Mouse (Mus musculus) stomach, embryonic 16.5 days (tissue): Measurements from ENCODE around the gene Strbp. TPM values are rescaled to one million over a fixed set of nuclear protein-coding genes. Genes with fewer than 3 reads are reported as not detected.

Source experiments
- ATAC-seq: fragments of 200-750 bp; cut with Nextera tagmentation; 2 replicates; pipeline ENCODE4 v1.8.0; 2017; ENCODE audit warnings: moderate number of reproducible peaks, moderate TSS enrichment; ENCODE audit not compliant: insufficient read depth, low FRiP score
- H3K27ac ChIP-seq: fragments of 300-500 bp; sonication (generic); 2 replicates; pipeline ENCODE4 v1.5.1; 2014; ENCODE audit warnings: low read length
- H3K27me3 ChIP-seq: fragments of 300-500 bp; sonication (generic); 2 replicates; pipeline ENCODE4 v1.6.1; 2014; ENCODE audit warnings: low read length, control low read depth, mixed read lengths; ENCODE audit not compliant: control insufficient read depth, insufficient read depth
- H3K36me3 ChIP-seq: fragments of 300-500 bp; sonication (generic); 2 replicates; pipeline ENCODE4 v1.6.1; 2014; ENCODE audit warnings: low read length; ENCODE audit not compliant: control insufficient read depth, insufficient read depth
- H3K4me1 ChIP-seq: fragments of 300-500 bp; sonication (generic); 2 replicates; pipeline ENCODE4 v1.6.1; 2014; ENCODE audit warnings: low read length, control low read depth, mixed read lengths; ENCODE audit not compliant: control insufficient read depth, insufficient read depth
- H3K4me2 ChIP-seq: fragments of 300-500 bp; sonication (generic); 2 replicates; pipeline ENCODE4 v1.6.1; 2014; ENCODE audit warnings: low read depth, low read length, mixed read lengths
- H3K4me3 ChIP-seq: fragments of 300-500 bp; sonication (generic); replicated peaks from 2 replicates; pipeline ENCODE4 v1.5.1; 2014; ENCODE audit warnings: mild to moderate bottlenecking, low read length
- H3K9ac ChIP-seq: fragments of 300-500 bp; sonication (generic); 2 replicates; pipeline ENCODE4 v1.6.1; 2014; ENCODE audit warnings: low read length
- H3K9me3 ChIP-seq: fragments of 300-500 bp; sonication (generic); replicated peaks from 2 replicates; pipeline ENCODE4 v1.6.1; 2016; ENCODE audit warnings: low read length, control low read depth; ENCODE audit not compliant: control insufficient read depth
- WGBS: fragments of 180-500 bp; shearing (Covaris S2); extraction: QIAGEN DNeasy Blood & Tissue Kit; methylation state at CpG from one replicate; pipeline ENCODE4 v1.1.7; 2014; 5-methylcytosine and 5-hydroxymethylcytosine counted together
- polyA plus RNA-seq: library from polyadenylated mRNA; unstranded; fragments of >200 nt; fragmentation: Nextera tagmentation; extraction: Ambion mirVana; gene quantifications from 2 replicates; pipeline ENCODE4 v1.2.1, GENCODE M21; 2015

Gene Strbp
- polyA plus RNA-seq, 1 experiment from 2014 or later: 27.3 TPM

DNA sequence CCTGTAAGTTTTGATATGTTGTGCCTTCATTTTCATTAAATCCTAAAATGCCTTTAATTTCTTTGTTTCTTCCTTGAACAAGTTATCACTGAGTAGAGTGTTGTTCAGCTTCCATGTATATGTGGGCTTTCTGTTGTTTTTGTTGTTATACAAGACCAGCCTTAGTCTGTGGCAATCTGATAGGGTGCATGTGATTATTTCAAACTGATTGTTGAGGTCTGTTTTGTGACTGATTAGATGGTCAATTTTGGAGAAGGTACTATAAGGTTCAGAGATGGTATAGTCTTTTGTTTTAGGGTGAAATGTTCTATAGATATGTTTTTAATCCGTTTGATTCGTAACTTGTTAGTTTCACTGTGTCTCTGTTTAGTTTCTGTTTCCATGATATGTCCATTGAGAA lies 223.6 kb downstream of the Strbp start:
- no peak for ATAC-seq
- H3K36me3 ChIP-seq: peaks cover 27% of the 10 kb centered on the region; the same call in 1 of the 2 replicates
- WGBS: 91% methylated on average over 2 of the region's 2 CpGs

GRCm38 (mm10) chr2:37479559-37479958 lies 224.1 kb downstream of the Strbp start:
- no peaks in the 10 kb centered on the region for H3K4me1 ChIP-seq
- H3K9ac ChIP-seq: no peak overlapping the region
- no peak overlapping the region for H3K27ac ChIP-seq
- peaks cover 27% of the 10 kb centered on the region; the same call in 1 of the 2 replicates for H3K36me3 ChIP-seq
- H3K4me3 ChIP-seq: no peak overlapping the region
- H3K4me2 ChIP-seq: no peak overlapping the region
- no peaks in the 10 kb centered on the region for H3K9me3 ChIP-seq
- H3K27me3 ChIP-seq: no peaks in the 10 kb centered on the region
- no peak for ATAC-seq

More for the DNA sequence above, 223.6 kb downstream of the Strbp start:
- Histone ChIP-seq H3K4me2 (no peak overlapping the region), H3K9ac (no peak overlapping the region), H3K27ac (no peak overlapping the region), H3K27me3 (no peaks in the 10 kb centered on the region), H3K9me3 (no peaks in the 10 kb centered on the region), H3K4me1 (no peaks in the 10 kb centered on the region), H3K4me3 (no peak overlapping the region)

DNA sequence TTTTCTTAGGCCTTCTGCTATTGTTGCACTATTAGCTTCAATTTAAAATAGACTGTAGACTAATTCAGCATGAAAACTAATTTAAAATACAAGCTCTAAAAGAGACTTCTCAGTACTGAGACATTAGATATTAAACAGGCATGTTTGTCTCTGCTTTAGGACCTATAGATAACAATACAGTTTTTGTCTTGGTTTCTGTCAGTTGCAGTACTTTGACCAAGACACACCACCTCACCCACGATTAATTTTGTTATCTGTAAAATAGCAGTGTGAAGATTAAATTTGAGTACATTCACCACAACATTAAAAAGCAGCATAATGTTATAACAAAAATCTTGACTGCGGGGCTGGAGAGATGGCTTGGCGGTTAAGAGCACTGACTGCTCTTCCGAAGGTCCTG lies 237.4 kb downstream of the Strbp start:
- peaks cover 13% of the 10 kb centered on the region; the same call in 1 of the 2 replicates for H3K36me3 ChIP-seq
- H3K9ac ChIP-seq: no peak overlapping the region
- no peak for ATAC-seq
- no peak overlapping the region for H3K4me3 ChIP-seq
- H3K4me2 ChIP-seq: no peak overlapping the region
- no peaks in the 10 kb centered on the region for H3K27me3 ChIP-seq
- WGBS: 95% methylated on average over 4 of the region's 4 CpGs
- H3K9me3 ChIP-seq: no peaks in the 10 kb centered on the region
- no peak overlapping the region for H3K27ac ChIP-seq
- H3K4me1 ChIP-seq: no peaks in the 10 kb centered on the region

GRCm38 (mm10) chr2:37460707-37461106 lies 243.0 kb downstream of the Strbp start:
- ATAC-seq: no peak
- Histone ChIP-seq H3K4me2 (no peak overlapping the region), H3K9me3 (no peaks in the 10 kb centered on the region), H3K27me3 (no peaks in the 10 kb centered on the region), H3K9ac (no peak overlapping the region), H3K4me3 (no peak overlapping the region), H3K36me3 (no peaks in the 10 kb centered on the region), H3K4me1 (no peaks in the 10 kb centered on the region), H3K27ac (no peak overlapping the region)
- 96% methylated on average over 4 of the region's 4 CpGs for WGBS

DNA sequence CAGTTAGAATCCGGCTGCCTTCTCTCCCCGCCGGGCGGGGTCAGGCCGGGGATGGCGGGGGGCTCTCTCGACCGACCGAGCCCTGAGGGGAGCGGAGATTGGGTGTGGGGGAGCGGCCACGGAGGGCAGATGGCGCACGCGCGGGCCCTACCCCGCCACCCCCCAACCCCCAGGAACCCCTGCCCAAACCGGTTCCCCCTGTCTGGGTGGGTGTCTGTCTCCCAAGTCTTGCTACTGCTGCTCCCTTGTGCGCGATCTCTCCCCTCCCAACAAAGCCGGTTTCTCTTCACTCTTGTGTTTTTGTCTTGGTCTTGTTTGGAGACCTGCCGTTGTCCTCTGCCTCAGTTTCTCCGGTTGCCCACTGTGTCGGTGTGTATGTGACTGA lies 251.3 kb downstream of the Strbp start:
- Histone ChIP-seq H3K36me3 (no peaks in the 10 kb centered on the region), H3K9ac (peak overlapping the region; percentile 88), H3K27me3 (no peaks in the 10 kb centered on the region), H3K4me2 (peak overlapping the region; percentile 62), H3K27ac (peak overlapping the region; percentile 89), H3K9me3 (no peaks in the 10 kb centered on the region), H3K4me3 (peak overlapping the region; percentile 80), H3K4me1 (peaks cover 5% of the 10 kb centered on the region; the same call in 1 of the 2 replicates)
- peak; percentile 90 for ATAC-seq
- WGBS: 2% methylated on average over 23 of the region's 24 CpGs

- no peaks in the 10 kb centered on the region for H3K27me3 ChIP-seq
- peak overlapping the region; percentile 89 for H3K27ac ChIP-seq
- no peaks in the 10 kb centered on the region for H3K9me3 ChIP-seq
- H3K36me3 ChIP-seq: no peaks in the 10 kb centered on the region
- peak; percentile 98 for ATAC-seq
- peaks cover 5% of the 10 kb centered on the region; the same call in 1 of the 2 replicates for H3K4me1 ChIP-seq
- H3K4me3 ChIP-seq: peak overlapping the region; percentile 80
- peak overlapping the region; percentile 88 for H3K9ac ChIP-seq
- 7% methylated on average over 44 of the region's 44 CpGs for WGBS
- H3K4me2 ChIP-seq: peak overlapping the region; percentile 66
These were observed 251.8 kb downstream of the Strbp start for GRCm38 (mm10) chr2:37451667-37452375.

DNA sequence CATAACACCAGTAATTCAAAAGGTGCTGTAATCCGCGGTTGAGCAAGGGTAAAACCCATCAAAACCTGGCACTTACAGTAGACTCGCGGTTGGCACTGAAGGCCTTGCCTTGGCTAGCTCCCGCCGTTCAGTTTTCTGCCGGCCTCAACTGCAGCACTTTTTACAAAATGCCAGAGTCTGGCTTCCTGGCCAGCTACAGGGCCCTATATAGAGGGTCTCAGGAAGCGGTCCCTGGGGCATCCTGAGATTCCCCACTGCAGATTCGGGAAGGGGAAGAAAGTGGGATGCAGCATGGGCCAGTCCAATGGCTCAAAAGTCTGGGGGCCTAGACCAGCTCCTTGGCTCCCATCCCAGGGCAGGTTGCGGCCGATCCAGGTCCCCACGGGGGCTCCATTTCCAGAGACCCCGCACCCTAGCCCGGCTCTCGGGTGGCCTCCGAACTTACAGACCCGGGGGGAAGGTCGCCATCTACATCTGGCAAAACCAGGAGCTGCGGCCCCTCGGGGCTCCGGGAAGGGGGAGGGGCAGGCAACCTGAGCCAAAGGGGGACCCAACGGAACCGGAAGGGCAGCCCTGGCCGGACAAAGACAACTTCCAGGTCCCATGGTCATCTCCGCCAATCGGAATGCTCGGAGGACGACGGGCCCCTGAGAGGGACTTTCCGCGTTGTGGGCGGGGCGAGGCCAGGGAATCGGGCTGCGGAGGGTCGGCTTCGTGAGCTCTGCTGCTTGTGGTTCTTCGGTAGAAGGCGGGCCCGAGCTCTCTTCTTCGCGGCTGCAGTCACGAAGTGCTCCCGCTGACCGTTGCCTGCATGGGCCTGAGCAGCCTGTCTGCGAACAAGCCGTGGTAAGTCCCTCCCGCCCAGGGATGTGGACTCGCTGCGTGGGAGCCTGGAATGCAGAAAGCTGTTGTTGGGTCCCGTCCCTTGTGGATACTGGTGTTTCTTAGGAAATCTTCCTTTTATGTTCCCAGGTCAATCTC lies 260.8 kb downstream of the Strbp start, which contains the start of the genes Zbtb26, Zbtb6 and Rabgap1:
TSS of gene Zbtb26 (minus strand) at position 525 of the 981 bp plus-strand sequence.
TSS of gene Zbtb6 (minus strand) at position 561 of the 981 bp plus-strand sequence.
TSS of gene Rabgap1 (plus strand) at position 669 of the 981 bp plus-strand sequence.
- Histone ChIP-seq H3K4me2 (peak within 1 kb of the TSS; percentile 61), H3K36me3 (no peaks in the 10 kb centered on the region), H3K27ac (peak within 1 kb of the TSS; percentile 83), H3K4me1 (peaks cover 5% of the 10 kb centered on the region), H3K9me3 (no peaks in the 10 kb centered on the region), H3K9ac (peak within 1 kb of the TSS; percentile 94), H3K27me3 (no peaks in the 10 kb centered on the region), H3K4me3 (peak within 1 kb of the TSS; percentile 92)
- WGBS: under 1% methylated on average over 51 of the region's 51 CpGs
- peak; percentile 100 for ATAC-seq
